Mouse (Mus musculus) ovary, adult 2 months (tissue): ENCODE data around the gene Vps35l. TPM values are rescaled to one million over a fixed set of nuclear protein-coding genes. Genes with fewer than 3 reads are reported as not detected.

Experiments used
- polyA plus RNA-seq: library from polyadenylated mRNA; depleted of rRNA; stranded (reverse); fragments of >200 nt; gene quantifications from 2 replicates; pipeline ENCODE4 v1.2.3, GENCODE M21; 2012; rRNA removed

Gene Vps35l
- polyA plus RNA-seq: 44.6 and 66.7 TPM in 2 replicates

DNA sequence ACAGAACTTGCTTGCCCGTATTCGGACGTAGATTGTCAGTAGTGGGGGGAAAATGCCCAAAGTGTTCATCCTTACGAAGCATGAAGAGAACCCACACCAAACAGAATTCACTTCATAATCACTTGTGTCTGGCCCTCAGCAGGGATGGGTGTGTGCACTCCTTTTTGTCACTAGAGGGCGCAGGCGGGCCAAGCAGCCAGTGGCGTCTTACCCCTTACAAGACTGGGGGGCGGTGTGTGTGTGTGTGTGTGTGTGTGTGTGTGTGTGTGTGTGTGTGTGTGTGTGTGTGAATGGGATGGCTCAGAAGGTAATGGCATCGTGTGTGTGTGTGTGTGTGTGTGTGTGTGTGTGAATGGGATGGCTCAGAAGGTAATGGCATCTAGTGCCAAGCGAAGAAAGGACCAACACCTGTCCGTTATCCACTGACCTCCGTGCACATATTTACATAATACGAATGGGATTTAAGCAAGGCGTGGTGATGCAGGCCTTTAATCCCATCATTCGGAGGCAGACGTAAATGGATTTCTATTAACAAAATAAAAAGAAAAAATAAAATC, at the start of gene Vps35l:
TSS of gene Vps35l (plus strand) at position 252 of the 557 bp plus-strand sequence.

DNA sequence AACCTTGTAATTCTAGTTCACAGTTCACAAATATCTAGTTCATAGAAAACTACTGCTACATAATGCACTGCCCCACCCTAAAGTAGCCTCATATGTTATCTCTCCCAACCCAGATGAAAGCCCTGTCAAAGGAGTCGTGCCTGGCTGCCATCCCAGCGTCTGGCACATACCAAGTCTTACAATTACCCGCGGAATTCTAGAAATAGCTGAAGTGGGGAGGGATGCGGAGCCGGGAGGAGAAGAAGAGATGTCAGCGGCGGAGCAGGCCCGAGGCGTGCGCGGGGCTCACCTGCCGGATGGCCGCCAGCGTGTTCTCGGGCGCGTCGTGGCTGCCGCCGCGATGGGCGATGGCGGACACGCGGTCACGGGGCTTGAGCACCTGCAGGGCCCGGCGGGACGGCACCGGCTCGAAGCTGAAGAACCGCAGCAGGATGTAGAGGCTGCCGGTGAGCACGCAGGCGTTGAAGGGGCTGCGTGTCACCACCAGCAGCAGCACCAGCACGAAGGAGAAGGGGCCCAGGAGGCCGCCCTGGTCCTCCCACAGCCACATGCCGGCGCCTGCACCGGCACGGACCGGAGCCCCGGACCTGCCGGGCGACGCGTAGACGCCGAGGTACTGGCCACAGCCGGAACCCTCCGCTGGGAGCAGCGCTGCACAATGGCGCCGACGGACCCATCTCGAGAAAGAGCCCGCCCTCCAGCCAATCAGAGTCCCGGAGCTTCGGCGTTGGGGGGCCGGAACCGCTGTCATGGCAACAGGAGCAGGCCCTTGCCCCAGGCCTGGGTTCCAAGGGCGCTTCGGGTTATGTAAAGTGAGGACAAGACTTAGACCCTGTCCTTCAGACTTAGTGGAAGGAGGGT, 34.7 kb upstream of the Vps35l start, which contains the start of gene Gde1:
TSS of gene Gde1 (minus strand) at position 678 of the 861 bp plus-strand sequence.

DNA sequence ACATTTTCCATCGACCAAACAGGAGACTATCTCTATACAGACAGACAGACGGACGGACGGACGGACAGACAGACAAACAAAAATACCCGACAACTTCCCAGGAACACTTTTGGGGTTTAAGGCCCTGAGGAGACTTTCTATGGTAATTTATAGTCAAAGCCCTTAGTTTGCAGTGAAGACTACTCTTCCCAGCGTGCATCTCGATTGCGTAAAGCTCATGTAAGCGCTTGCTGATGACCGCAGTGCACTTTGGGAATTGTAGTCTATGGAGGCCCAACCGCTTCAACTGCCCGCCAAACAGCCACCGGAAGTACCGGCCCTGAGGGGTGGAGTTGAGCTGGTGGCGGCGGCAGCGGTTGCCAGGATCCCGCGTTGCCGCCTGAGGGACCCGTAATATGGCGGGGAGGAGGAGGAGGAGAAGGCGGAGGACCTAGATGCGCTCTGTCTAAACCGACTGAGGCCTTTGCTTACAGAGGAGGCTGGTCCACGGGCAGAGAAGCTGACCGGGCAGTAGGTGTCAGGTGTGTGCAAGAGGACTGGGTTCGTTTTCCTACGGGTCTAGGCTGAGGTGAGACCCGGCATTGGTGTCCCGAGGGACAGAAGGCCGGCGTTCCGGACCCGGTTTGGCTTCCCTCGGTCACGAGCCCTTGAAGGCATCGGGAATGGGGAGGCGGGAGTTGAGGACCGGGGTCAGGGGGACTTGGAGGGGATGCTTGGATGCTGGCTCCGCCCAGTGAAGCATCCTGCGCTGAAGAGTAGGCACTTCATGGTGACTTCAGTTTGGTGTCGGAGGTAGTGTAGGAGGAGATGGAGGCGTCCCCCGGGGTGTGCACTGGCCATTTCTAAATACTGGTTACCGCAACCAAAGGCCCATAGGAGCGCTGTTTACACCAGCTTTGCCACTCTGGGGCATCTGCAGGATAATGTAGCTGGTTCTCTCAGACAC, 27.5 kb upstream of the Vps35l start, which contains the start of gene Ccp110:
TSS of gene Ccp110 (plus strand) at position 325 of the 946 bp plus-strand sequence.

DNA sequence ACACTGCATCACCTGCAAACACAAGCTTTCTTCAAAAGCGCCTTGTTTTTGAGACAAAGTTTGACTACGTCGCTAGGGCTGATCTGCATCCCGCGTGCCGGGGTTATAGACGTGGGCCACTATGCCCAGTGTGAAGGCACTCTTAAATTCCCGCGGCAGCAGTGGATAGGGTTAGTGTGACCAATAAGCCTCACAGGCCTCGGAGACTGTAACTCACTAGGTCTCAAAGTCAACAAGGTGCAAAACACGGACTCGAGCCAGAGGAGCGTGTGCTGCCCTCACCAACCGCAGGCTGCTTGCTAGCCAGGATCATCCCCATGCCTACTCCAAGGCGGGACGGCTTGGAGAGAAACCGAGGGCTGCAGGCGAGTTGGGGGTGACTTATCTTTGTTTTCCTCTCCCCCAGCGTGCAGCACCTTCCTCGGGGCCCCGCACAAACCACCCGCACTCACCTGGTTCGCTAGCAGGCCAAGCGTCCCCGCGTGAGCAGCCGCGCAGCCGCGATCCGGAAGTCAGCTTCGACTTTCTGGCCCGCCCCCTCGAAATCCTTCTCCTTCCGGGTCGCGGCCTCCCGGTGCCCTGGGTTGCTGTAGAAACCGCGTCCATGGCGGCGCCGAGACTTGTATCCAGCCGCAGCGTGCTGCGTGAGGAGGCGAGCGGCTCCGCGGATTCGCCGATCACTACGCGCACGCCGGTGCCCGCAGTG, 115.3 kb downstream of the Vps35l start, which contains the start of gene Iqck:
TSS of gene Iqck (plus strand) at position 582 of the 706 bp plus-strand sequence.

DNA sequence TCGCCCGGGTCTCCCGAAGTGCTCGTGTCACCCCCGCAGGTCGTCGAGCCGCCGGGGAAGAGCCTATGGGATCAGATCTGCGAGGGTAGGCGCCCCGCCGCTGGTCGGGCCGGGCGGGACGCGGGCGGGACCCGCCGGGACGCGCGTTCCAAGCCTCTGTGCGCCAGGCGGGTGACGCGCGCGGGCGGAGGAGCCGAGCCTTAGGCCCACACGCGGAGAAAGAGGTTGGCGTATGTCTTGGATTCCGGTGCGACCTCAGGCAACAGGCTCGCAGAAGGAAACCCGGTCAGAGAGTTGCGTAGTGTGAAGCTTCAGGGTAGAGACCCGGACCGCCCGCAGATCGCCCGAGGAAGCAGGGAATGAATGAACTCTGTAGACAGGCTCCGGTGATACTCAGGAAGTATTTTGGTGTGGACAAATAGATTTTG, 115.9 kb downstream of the Vps35l start, which contains the start of gene Knop1:
TSS of gene Knop1 (minus strand) at position 378 of the 428 bp plus-strand sequence.

Other genes with a start within 250 kb of the Vps35l start
- gene Itpripl2, start 248.3 kb upstream of the Vps35l start, polyA plus RNA-seq: 20.2 and 28.6 TPM in 2 replicates
- gene Coq7, start 206.9 kb upstream of the Vps35l start, polyA plus RNA-seq: 39.8 and 43.1 TPM in 2 replicates
- gene Tmc7, start 155.5 kb upstream of the Vps35l start, polyA plus RNA-seq: 0.42 and 0.46 TPM in 2 replicates
- gene Tmc5, start 142.9 kb upstream of the Vps35l start, polyA plus RNA-seq: 4.5 and 4.6 TPM in 2 replicates
- gene Gde1, start 34.4 kb upstream of the Vps35l start, polyA plus RNA-seq: 497 and 672 TPM in 2 replicates
- gene Ccp110, start 27.7 kb upstream of the Vps35l start, polyA plus RNA-seq: 2.8 and 3.5 TPM in 2 replicates
- 4.3 and 5.3 TPM in 2 replicates for gene Iqck, start 115.5 kb downstream of the Vps35l start, polyA plus RNA-seq
- 9.0 and 12.6 TPM in 2 replicates for gene Knop1, start 116.0 kb downstream of the Vps35l start, polyA plus RNA-seq